Comparison of ENCODE assay signal across 18 mouse cellular contexts in the genomic region with DNA sequence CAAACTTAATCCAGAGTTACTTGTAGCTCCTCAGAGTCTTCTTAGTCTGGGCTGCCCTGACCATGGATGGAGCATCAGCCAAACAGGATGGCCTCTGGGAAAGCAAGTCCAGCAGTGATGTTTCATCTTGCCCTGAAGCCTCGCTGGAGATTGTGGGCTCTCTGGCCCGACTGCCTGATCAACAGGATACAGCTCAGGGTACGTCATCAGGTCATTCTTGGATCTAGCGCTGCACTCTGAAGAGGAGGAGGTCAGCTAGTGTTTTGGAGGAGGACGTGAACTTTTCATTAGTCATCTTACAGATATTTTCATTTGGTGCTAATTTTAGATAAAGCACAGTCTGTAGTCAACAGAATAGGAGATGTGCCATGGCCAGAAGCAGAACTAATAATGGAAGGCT. TPM values are rescaled to one million over a fixed set of nuclear protein-coding genes. Genes with fewer than 3 reads are reported as not detected.
DNase-seq lines count a peak whose midpoint lies in the region; ATAC-seq and TF ChIP-seq lines count a peak whose summit lies in the region.
"Had no signal": no experiment of that assay in that cellular context is flagged by ENCODE, and none has a peak within 500 bp of the region (broad histone marks: within the 10 kb centered on the region; RNA-seq: fewer than 3 reads in every experiment).

No protein-coding gene starts in this region.

- H3K4me1 ChIP-seq in heart, adult 2 months (ENCODE audit: control insufficient read depth, insufficient read depth, low read length) = peaks cover 9% of the 10 kb centered on the region
- H3K4me1 ChIP-seq in heart, postnatal 0 days (ENCODE audit: control insufficient read depth, insufficient read depth) = peaks cover 14% of the 10 kb centered on the region
- peaks cover 13% of the 10 kb centered on the region for H3K4me1 ChIP-seq in hindbrain, embryonic 16.5 days (ENCODE audit: control insufficient read depth, insufficient read depth, low read depth, low read length)

- 0 out of 2 replicates have a peak, but pooled peaks have one; percentile 25 for TF ChIP-seq EP300 in heart, adult 2 months (IDR thresholded peaks at IDR 0.05; ENCODE audit: insufficient read depth, low read depth, low read length)
- no peak for TF ChIP-seq EP300 in heart, postnatal 0 days (IDR thresholded peaks at IDR 0.05; ENCODE audit: low read depth)

- H3K9me3 ChIP-seq in heart, postnatal 0 days (replicated peaks; ENCODE audit: control insufficient read depth, low read length) = no peaks in the 10 kb centered on the region
- no peaks in the 10 kb centered on the region for H3K9me3 ChIP-seq in hindbrain, embryonic 16.5 days (ENCODE audit: control insufficient read depth, low read length)
- H3K9me3 ChIP-seq: embryonic facial prominence, embryonic 12.5 days; hindbrain, embryonic 12.5 days; limb, embryonic 12.5 days had no signal

- H3K36me3 ChIP-seq in heart, adult 2 months (ENCODE audit: control insufficient read depth, insufficient read depth, low read length) = peaks cover 27% of the 10 kb centered on the region
- H3K36me3 ChIP-seq in heart, postnatal 0 days (replicated peaks; ENCODE audit: control insufficient read depth, insufficient read depth, low read length) = peaks cover 48% of the 10 kb centered on the region
- H3K36me3 ChIP-seq in hindbrain, embryonic 16.5 days (ENCODE audit: control insufficient read depth, insufficient read depth, low read length) = peaks cover 13% of the 10 kb centered on the region

- H3K27ac ChIP-seq in heart, adult 2 months = peak overlapping the region; percentile 57
- H3K27ac ChIP-seq in heart, postnatal 0 days (ENCODE audit: low read depth) = no peak overlapping the region
- H3K27ac ChIP-seq in hindbrain, embryonic 16.5 days (ENCODE audit: low read depth, low read length) = no peak overlapping the region
- H3K27ac ChIP-seq: embryonic facial prominence, embryonic 12.5 days; hindbrain, embryonic 12.5 days; limb, embryonic 12.5 days; macrophage had no signal

- H3K27me3 ChIP-seq in heart, adult 2 months (ENCODE audit: control insufficient read depth, insufficient read depth, low read length) = no peaks in the 10 kb centered on the region
- H3K27me3 ChIP-seq in heart, postnatal 0 days (ENCODE audit: control insufficient read depth, insufficient read depth, low read length) = no peaks in the 10 kb centered on the region
- H3K27me3 ChIP-seq in hindbrain, embryonic 16.5 days (replicated peaks; ENCODE audit: control insufficient read depth, insufficient read depth, low read length) = no peaks in the 10 kb centered on the region
- H3K27me3 ChIP-seq: embryonic facial prominence, embryonic 12.5 days; hindbrain, embryonic 12.5 days; limb, embryonic 12.5 days had no signal

- intact Hi-C loops in heart, adult 2 months (cut with DNase I) = no loop called here

- TF ChIP-seq POLR2A in heart, adult 2 months (IDR thresholded peaks at IDR 0.05; ENCODE audit: insufficient read depth, low read depth, low read length) = 0 out of 2 replicates have a peak, but pooled peaks have one; percentile 24

- DNase-seq in heart, adult 2 months = peak; percentile 31 to 48
- no peak for DNase-seq in heart, postnatal 4 days
- DNase-seq in ovary, adult 18-20 months (ENCODE audit: low spot score) = peak; percentile 22
- no peak for DNase-seq in ovary, postnatal 36 days (ENCODE audit: low spot score)
- DNase-seq in heart, postnatal 0 days (ENCODE audit: low spot score) = peak; percentile 22
- no peak for DNase-seq in left cerebral cortex, adult 18-20 months (ENCODE audit: low spot score in 2 of 2)
- DNase-seq: cerebellum, postnatal 25 days; midbrain, embryonic 14.5 days; right cerebral cortex, postnatal 4 days; thymus, adult 2 months had no signal

- WGBS in heart, adult 2 months = 13% methylated on average over 5 of the region's 5 CpGs
- WGBS in heart, postnatal 0 days = 37% methylated on average over 5 of the region's 5 CpGs
- WGBS in hindbrain, embryonic 16.5 days = 95% methylated on average over 5 of the region's 5 CpGs

- H3K4me2 ChIP-seq in heart, postnatal 0 days (ENCODE audit: low read depth, low read length) = no peak overlapping the region
- H3K4me2 ChIP-seq in hindbrain, embryonic 16.5 days (ENCODE audit: low read length) = no peak overlapping the region
- H3K4me2 ChIP-seq: embryonic facial prominence, embryonic 12.5 days; hindbrain, embryonic 12.5 days; limb, embryonic 12.5 days had no signal

- no peak for TF ChIP-seq CTCF in heart, adult 2 months (IDR thresholded peaks at IDR 0.05)
- TF ChIP-seq CTCF in heart, postnatal 0 days (IDR thresholded peaks at IDR 0.05; ENCODE audit: low read depth) = no peak

- H3K4me3 ChIP-seq in heart, adult 2 months = no peak overlapping the region
- H3K4me3 ChIP-seq in heart, postnatal 0 days (ENCODE audit: low read depth, low read length) = no peak overlapping the region
- no peak overlapping the region for H3K4me3 ChIP-seq in hindbrain, embryonic 16.5 days (ENCODE audit: low read length)
- H3K4me3 ChIP-seq: embryonic facial prominence, embryonic 12.5 days; hindbrain, embryonic 12.5 days; limb, embryonic 12.5 days had no signal

- ATAC-seq in heart, postnatal 0 days (ENCODE audit: insufficient read depth, low read depth) = peak; percentile 8; the same call in 1 of the 2 replicates
- ATAC-seq in hindbrain, embryonic 16.5 days = no peak
- ATAC-seq: activated CD4-positive, CD25-positive, alpha-beta regulatory T cell, adult 4 months; CD4-positive, CD25-positive, alpha-beta regulatory T cell, adult 4 months; intestine, postnatal 0 days had no signal

- H3K9ac ChIP-seq in heart, adult 2 months (ENCODE audit: low read depth, low read length) = no peak overlapping the region
- H3K9ac ChIP-seq in heart, postnatal 0 days (replicated peaks; ENCODE audit: low read depth, low read length) = no peak overlapping the region
- H3K9ac ChIP-seq in hindbrain, embryonic 16.5 days (ENCODE audit: low read depth, low read length) = no peak overlapping the region
- H3K9ac ChIP-seq: embryonic facial prominence, embryonic 12.5 days; hindbrain, embryonic 12.5 days; limb, embryonic 12.5 days had no signal

- peaks cover 5% of the 10 kb centered on the region; the same call in 1 of the 2 replicates for H3K79me2 ChIP-seq in heart, adult 2 months (replicated peaks; ENCODE audit: control insufficient read depth, insufficient read depth, low read length)

RNA-seq across cellular contexts. Expression of gene Golga3, which starts 5.2 kb away (rescaled TPM):
- total RNA-seq in heart, adult 2 months (2021) = 10 to 100 TPM; 47.2 to 53.6 TPM
- polyA plus RNA-seq in heart, adult 2 months (2012; rRNA removed) = 9.8 and 18.8 TPM in 2 replicates
- 10 to 100 TPM; 35.5 to 38.7 TPM for total RNA-seq in heart, postnatal 4 days (2021)
- 10.1 and 17.6 TPM in 2 replicates for total RNA-seq in heart, postnatal 0 days (2014; rRNA removed; ENCODE audit: low replicate concordance)
- polyA plus RNA-seq in heart, postnatal 0 days (2015; fragmentation: Nextera tagmentation; extraction: Ambion mirVana) = 8.7 and 11.1 TPM in 2 replicates
- polyA plus RNA-seq in hindbrain, embryonic 16.5 days (2015; fragmentation: Nextera tagmentation; extraction: Ambion mirVana) = 20.1 and 21.6 TPM in 2 replicates
- 10 to 100 TPM; 47.1 to 47.5 TPM for total RNA-seq in left cerebral cortex, adult 18-20 months (2021)

RNA-seq across cellular contexts. Expression of gene Chfr, which starts 46.1 kb away (rescaled TPM):
- total RNA-seq in heart, adult 2 months (2021) = 10 to 100 TPM; 11.3 to 14.5 TPM
- polyA plus RNA-seq in heart, adult 2 months (2012; rRNA removed) = 16.2 and 21.7 TPM in 2 replicates
- 10 to 100 TPM; 23.5 to 23.7 TPM for total RNA-seq in heart, postnatal 4 days (2021)
- 32.3 and 56.0 TPM in 2 replicates for total RNA-seq in heart, postnatal 0 days (2014; rRNA removed; ENCODE audit: low replicate concordance)
- polyA plus RNA-seq in heart, postnatal 0 days (2015; fragmentation: Nextera tagmentation; extraction: Ambion mirVana) = 17.3 and 19.7 TPM in 2 replicates
- polyA plus RNA-seq in hindbrain, embryonic 16.5 days (2015; fragmentation: Nextera tagmentation; extraction: Ambion mirVana) = 70.9 and 75.6 TPM in 2 replicates
- 10 to 100 TPM; 42.3 to 54.0 TPM for total RNA-seq in left cerebral cortex, adult 18-20 months (2021)

RNA-seq across cellular contexts. Expression of gene Ankle2, which starts 49.1 kb away (rescaled TPM):
- 10 to 100 TPM; 27.5 to 32.7 TPM for total RNA-seq in heart, adult 2 months (2021)
- 6.7 and 10.0 TPM in 2 replicates for polyA plus RNA-seq in heart, adult 2 months (2012; rRNA removed)
- total RNA-seq in heart, postnatal 4 days (2021) = 10 to 100 TPM; 27.9 to 29.8 TPM
- total RNA-seq in heart, postnatal 0 days (2014; rRNA removed; ENCODE audit: low replicate concordance) = 17.3 and 24.2 TPM in 2 replicates
- polyA plus RNA-seq in heart, postnatal 0 days (2015; fragmentation: Nextera tagmentation; extraction: Ambion mirVana) = 12.5 and 12.6 TPM in 2 replicates
- 17.2 and 18.2 TPM in 2 replicates for polyA plus RNA-seq in hindbrain, embryonic 16.5 days (2015; fragmentation: Nextera tagmentation; extraction: Ambion mirVana)
- 10 to 100 TPM; 41.8 to 45.2 TPM for total RNA-seq in left cerebral cortex, adult 18-20 months (2021)

Comparison
In these comparisons a context has a peak if more than half of its experiments do, and no peak if none do; other contexts are left out.
1. DNase-seq: peak in heart, adult 2 months (2 of 2), ovary, adult 18-20 months (single experiment) and heart, postnatal 0 days (single experiment); none in heart, postnatal 4 days (single experiment), ovary, postnatal 36 days (single experiment) and left cerebral cortex, adult 18-20 months (0 of 2).